In genomic region chr6:106503961-106504360, GRCm38 (mm10) we compare ENCODE assay signal across 15 mouse cellular contexts.
DNase-seq lines count a peak whose midpoint lies in the region; ATAC-seq lines count a peak whose summit lies in the region.
"Had no signal": no experiment of that assay in that cellular context is flagged by ENCODE, and none has a peak within 500 bp of the region (broad histone marks: within the 10 kb centered on the region; RNA-seq: fewer than 3 reads in every experiment).

No protein-coding gene starts in this region.

- H3K4me2 ChIP-seq in forebrain, embryonic 11.5 days (ENCODE audit: low read depth, low read length, severe bottlenecking), result no peak overlapping the region
- no peak overlapping the region for H3K4me2 ChIP-seq in forebrain, embryonic 13.5 days
- no peak overlapping the region for H3K4me2 ChIP-seq in neural tube, embryonic 14.5 days (ENCODE audit: low read depth, low read length)
- H3K4me2 ChIP-seq: liver, embryonic 15.5 days had no signal

- 67% methylated on average over 9 of the region's 9 CpGs for WGBS in forebrain, embryonic 11.5 days
- 85% methylated on average over 9 of the region's 9 CpGs for WGBS in forebrain, embryonic 10.5 days
- WGBS in forebrain, embryonic 13.5 days, result 47% methylated on average over 9 of the region's 9 CpGs
- 18% methylated on average over 9 of the region's 9 CpGs for WGBS in neural tube, embryonic 14.5 days

- H3K27me3 ChIP-seq in forebrain, embryonic 11.5 days (ENCODE audit: control insufficient read depth, insufficient read depth, low read length), result no peaks in the 10 kb centered on the region
- H3K27me3 ChIP-seq in forebrain, embryonic 10.5 days (ENCODE audit: poor library complexity, severe bottlenecking), result no peaks in the 10 kb centered on the region
- no peaks in the 10 kb centered on the region for H3K27me3 ChIP-seq in forebrain, embryonic 13.5 days
- no peaks in the 10 kb centered on the region for H3K27me3 ChIP-seq in neural tube, embryonic 14.5 days (ENCODE audit: control insufficient read depth, insufficient read depth, low read length)
- H3K27me3 ChIP-seq: liver, embryonic 15.5 days had no signal

- no peak overlapping the region for H3K27ac ChIP-seq in forebrain, embryonic 11.5 days (ENCODE audit: low read depth, low read length)
- no peak overlapping the region for H3K27ac ChIP-seq in forebrain, embryonic 10.5 days
- H3K27ac ChIP-seq in forebrain, embryonic 13.5 days, result no peak overlapping the region; the same call in 1 of the 2 replicates
- H3K27ac ChIP-seq in neural tube, embryonic 14.5 days (ENCODE audit: low read depth, low read length), result no peak overlapping the region
- H3K27ac ChIP-seq: liver, embryonic 15.5 days had no signal

- H3K9ac ChIP-seq in forebrain, embryonic 11.5 days (ENCODE audit: low read length), result no peak overlapping the region
- H3K9ac ChIP-seq in forebrain, embryonic 13.5 days, result no peak overlapping the region
- no peak overlapping the region for H3K9ac ChIP-seq in neural tube, embryonic 14.5 days (replicated peaks; ENCODE audit: low read depth, low read length)
- H3K9ac ChIP-seq: liver, embryonic 15.5 days had no signal

- H3K4me3 ChIP-seq in forebrain, embryonic 11.5 days (ENCODE audit: low read depth, low read length), result no peak overlapping the region
- H3K4me3 ChIP-seq in forebrain, embryonic 10.5 days, result no peak overlapping the region
- no peak overlapping the region for H3K4me3 ChIP-seq in forebrain, embryonic 13.5 days
- no peak overlapping the region for H3K4me3 ChIP-seq in neural tube, embryonic 14.5 days (ENCODE audit: low read depth, low read length)
- H3K4me3 ChIP-seq: liver, embryonic 15.5 days had no signal

- no peaks in the 10 kb centered on the region for H3K9me3 ChIP-seq in forebrain, embryonic 11.5 days (ENCODE audit: control insufficient read depth, low read length)
- H3K9me3 ChIP-seq in forebrain, embryonic 10.5 days, result no peaks in the 10 kb centered on the region
- H3K9me3 ChIP-seq in forebrain, embryonic 13.5 days (replicated peaks), result no peaks in the 10 kb centered on the region
- H3K9me3 ChIP-seq in neural tube, embryonic 14.5 days (ENCODE audit: control insufficient read depth, low read length), result no peaks in the 10 kb centered on the region
- H3K9me3 ChIP-seq: liver, embryonic 15.5 days had no signal

- no peaks in the 10 kb centered on the region for H3K36me3 ChIP-seq in forebrain, embryonic 11.5 days (ENCODE audit: control insufficient read depth, insufficient read depth, low read length)
- no peaks in the 10 kb centered on the region for H3K36me3 ChIP-seq in forebrain, embryonic 10.5 days (replicated peaks)
- no peaks in the 10 kb centered on the region for H3K36me3 ChIP-seq in forebrain, embryonic 13.5 days (ENCODE audit: poor library complexity, severe bottlenecking)
- H3K36me3 ChIP-seq in neural tube, embryonic 14.5 days (ENCODE audit: control insufficient read depth, insufficient read depth, low read length), result no peaks in the 10 kb centered on the region
- H3K36me3 ChIP-seq: liver, embryonic 15.5 days had no signal

- no peaks in the 10 kb centered on the region for H3K4me1 ChIP-seq in forebrain, embryonic 11.5 days (replicated peaks; ENCODE audit: control insufficient read depth, insufficient read depth, low read length)
- H3K4me1 ChIP-seq in forebrain, embryonic 10.5 days, result no peaks in the 10 kb centered on the region
- H3K4me1 ChIP-seq in forebrain, embryonic 13.5 days, result peaks cover 9% of the 10 kb centered on the region
- H3K4me1 ChIP-seq in neural tube, embryonic 14.5 days (ENCODE audit: control insufficient read depth, insufficient read depth, low read length), result no peaks in the 10 kb centered on the region
- H3K4me1 ChIP-seq: liver, embryonic 15.5 days had no signal

- no peak for DNase-seq in forebrain, embryonic 11.5 days (ENCODE audit: low spot score)
- no peak for DNase-seq in forebrain, embryonic 10.5 days (ENCODE audit: extremely low spot score, low spot score)
- peak; percentile 72 for DNase-seq in layer of hippocampus, adult 9-11 months
- DNase-seq in adrenal gland, adult 2 months, result no peak
- no peak for DNase-seq in lung, postnatal 14 days
- no peak for DNase-seq in B cell, adult 2 months
- DNase-seq: adrenal gland, postnatal 14 days; cerebellum, adult 11-12 months; heart, postnatal 10 days; lung, postnatal 36 days; thymus, postnatal 14 days had no signal

- peak; percentile 33; the same call in 1 of the 2 replicates for ATAC-seq in forebrain, embryonic 11.5 days (replicated peaks; ENCODE audit: low FRiP score)
- ATAC-seq in forebrain, embryonic 13.5 days, result peak; percentile 77
- ATAC-seq in neural tube, embryonic 14.5 days (ENCODE audit: low read depth), result 0 out of 2 replicates have a peak, but pooled peaks have one; percentile 31
- ATAC-seq: midbrain, embryonic 16.5 days had no signal
